Mouse (Mus musculus): Measurements from ENCODE around the gene Mmaa. TPM values are rescaled to one million over a fixed set of nuclear protein-coding genes. Genes with fewer than 3 reads are reported as not detected.

The Mmaa gene
- polyA plus RNA-seq, 1 experiment from 2014 or later, result 7.2 TPM

GRCm38 (mm10) chr8:79293841-79294240, 896 bp downstream of the Mmaa start:
- peak overlapping the region; percentile 60 for H3K4me3 ChIP-seq (ENCODE audit: low read depth, low read length)
- H3K27ac ChIP-seq (ENCODE audit: low read depth, low read length), result no peak overlapping the region
- H3K9me3 ChIP-seq (ENCODE audit: control insufficient read depth), result no peaks in the 10 kb centered on the region
- ATAC-seq, result no peak
- WGBS, result 34% methylated on average over 3 of the region's 3 CpGs
- no peak for TF ChIP-seq CTCF (IDR thresholded peaks at IDR 0.05; ENCODE audit: low read depth)
- H3K4me1 ChIP-seq (replicated peaks; ENCODE audit: control insufficient read depth, insufficient read depth, low read length), result 0 out of 2 replicates have a peak, but pooled peaks cover 3% of the 10 kb centered on the region
- H3K9ac ChIP-seq (ENCODE audit: low read depth, low read length), result no peak overlapping the region; the same call in 1 of the 2 replicates
- no peaks in the 10 kb centered on the region for H3K36me3 ChIP-seq (ENCODE audit: control insufficient read depth, insufficient read depth)
- peak overlapping the region; percentile 75 for H3K4me2 ChIP-seq (replicated peaks; ENCODE audit: low read depth)
- no peaks in the 10 kb centered on the region for H3K27me3 ChIP-seq (replicated peaks; ENCODE audit: control insufficient read depth, insufficient read depth, low read length)

GRCm38 (mm10) chr8:79292712-79293264, 1.9 kb downstream of the Mmaa start:
- TF ChIP-seq CTCF (IDR thresholded peaks at IDR 0.05; ENCODE audit: low read depth), result no peak
- WGBS, result 67% methylated on average over 3 of the region's 3 CpGs
- Histone ChIP-seq H3K27ac (ENCODE audit: low read depth, low read length) (no peak overlapping the region), H3K27me3 (replicated peaks; ENCODE audit: control insufficient read depth, insufficient read depth, low read length) (no peaks in the 10 kb centered on the region), H3K9me3 (ENCODE audit: control insufficient read depth) (no peaks in the 10 kb centered on the region), H3K4me3 (ENCODE audit: low read depth, low read length) (no peak overlapping the region), H3K36me3 (ENCODE audit: control insufficient read depth, insufficient read depth) (no peaks in the 10 kb centered on the region), H3K4me2 (replicated peaks; ENCODE audit: low read depth) (no peak overlapping the region), H3K4me1 (replicated peaks; ENCODE audit: control insufficient read depth, insufficient read depth, low read length) (0 out of 2 replicates have a peak, but pooled peaks cover 3% of the 10 kb centered on the region), H3K9ac (ENCODE audit: low read depth, low read length) (no peak overlapping the region)
- ATAC-seq, result no peak

DNA sequence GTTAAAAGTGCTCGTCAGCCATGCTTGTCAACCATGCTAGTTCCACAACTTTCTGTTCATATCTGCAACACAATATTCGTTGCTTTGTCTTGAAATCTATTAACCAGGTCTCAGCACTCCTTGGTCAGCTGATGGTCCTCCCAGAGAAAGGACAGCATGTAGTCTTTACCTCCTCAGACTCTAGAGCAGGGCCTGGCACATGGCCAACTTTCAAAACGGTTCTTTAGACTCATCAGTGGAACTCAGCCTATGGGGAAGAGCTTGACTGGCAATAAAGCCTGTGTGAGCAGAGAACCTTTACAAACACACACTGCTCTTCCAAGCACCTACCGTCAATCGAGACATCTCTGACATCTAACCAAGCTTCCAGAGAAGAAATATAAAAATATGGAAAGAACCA, 5.1 kb downstream of the Mmaa start:
- H3K4me1 ChIP-seq (replicated peaks; ENCODE audit: control insufficient read depth, insufficient read depth, low read length), result 0 out of 2 replicates have a peak, but pooled peaks cover 3% of the 10 kb centered on the region
- no peak for TF ChIP-seq CTCF (IDR thresholded peaks at IDR 0.05; ENCODE audit: low read depth)
- H3K36me3 ChIP-seq (ENCODE audit: control insufficient read depth, insufficient read depth), result no peaks in the 10 kb centered on the region
- H3K27ac ChIP-seq (ENCODE audit: low read depth, low read length), result no peak overlapping the region
- H3K4me3 ChIP-seq (ENCODE audit: low read depth, low read length), result no peak overlapping the region
- no peak overlapping the region for H3K9ac ChIP-seq (ENCODE audit: low read depth, low read length)
- ATAC-seq, result no peak
- no peaks in the 10 kb centered on the region for H3K27me3 ChIP-seq (replicated peaks; ENCODE audit: control insufficient read depth, insufficient read depth, low read length)
- WGBS, result 61% methylated on average over 5 of the region's 5 CpGs
- H3K9me3 ChIP-seq (ENCODE audit: control insufficient read depth), result no peaks in the 10 kb centered on the region
- H3K4me2 ChIP-seq (replicated peaks; ENCODE audit: low read depth), result no peak overlapping the region

DNA sequence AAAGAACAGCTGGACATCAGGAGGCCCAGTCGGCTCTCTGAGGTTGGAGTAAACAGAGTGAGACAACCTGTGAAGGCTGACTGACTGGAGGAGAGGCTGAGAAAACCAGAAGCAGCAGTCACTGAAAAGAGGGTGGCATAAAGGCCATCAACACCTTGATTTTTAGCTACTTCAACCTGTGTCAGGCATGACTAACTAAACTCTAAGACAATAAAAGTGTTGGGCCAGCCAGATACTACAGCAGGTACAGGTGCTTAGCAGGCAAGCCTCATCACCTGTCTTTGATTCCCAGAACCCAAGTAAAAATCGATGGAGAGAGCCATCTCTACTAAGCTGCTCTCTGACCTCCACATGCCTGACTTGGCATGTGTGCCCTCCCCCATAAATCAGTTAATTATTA, 6.1 kb downstream of the Mmaa start:
- Histone ChIP-seq H3K4me2 (replicated peaks; ENCODE audit: low read depth) (no peak overlapping the region), H3K9me3 (ENCODE audit: control insufficient read depth) (no peaks in the 10 kb centered on the region), H3K27ac (ENCODE audit: low read depth, low read length) (no peak overlapping the region), H3K4me1 (replicated peaks; ENCODE audit: control insufficient read depth, insufficient read depth, low read length) (0 out of 2 replicates have a peak, but pooled peaks cover 3% of the 10 kb centered on the region), H3K4me3 (ENCODE audit: low read depth, low read length) (no peak overlapping the region), H3K27me3 (replicated peaks; ENCODE audit: control insufficient read depth, insufficient read depth, low read length) (no peaks in the 10 kb centered on the region), H3K36me3 (ENCODE audit: control insufficient read depth, insufficient read depth) (no peaks in the 10 kb centered on the region), H3K9ac (ENCODE audit: low read depth, low read length) (no peak overlapping the region)
- WGBS, result 49% methylated on average over 2 of the region's 2 CpGs
- no peak for TF ChIP-seq CTCF (IDR thresholded peaks at IDR 0.05; ENCODE audit: low read depth)
- ATAC-seq, result no peak; the same call in 1 of the 2 replicates

DNA sequence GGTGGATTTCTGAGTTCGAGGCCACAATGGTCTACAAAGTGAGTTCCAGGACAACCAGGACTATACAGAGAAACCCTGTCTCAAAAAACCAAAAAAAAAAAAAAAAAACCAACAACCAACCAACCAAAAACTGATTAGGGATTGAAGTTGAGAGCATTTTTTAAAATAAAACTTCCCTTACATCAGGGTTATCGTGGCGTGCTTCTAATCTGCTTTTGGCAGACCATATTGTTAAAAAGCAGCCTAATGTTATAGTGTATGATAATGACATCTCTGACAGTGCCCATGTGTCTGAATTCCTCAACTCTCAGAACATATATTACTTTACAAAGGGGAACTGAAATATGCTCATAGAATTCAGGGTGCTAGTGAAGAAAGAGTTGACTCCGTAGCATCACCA, 6.5 kb downstream of the Mmaa start:
- Histone ChIP-seq H3K9me3 (ENCODE audit: control insufficient read depth) (no peaks in the 10 kb centered on the region), H3K36me3 (ENCODE audit: control insufficient read depth, insufficient read depth) (no peaks in the 10 kb centered on the region), H3K4me1 (replicated peaks; ENCODE audit: control insufficient read depth, insufficient read depth, low read length) (no peaks in the 10 kb centered on the region), H3K27ac (ENCODE audit: low read depth, low read length) (no peak overlapping the region), H3K9ac (ENCODE audit: low read depth, low read length) (no peak overlapping the region), H3K4me2 (replicated peaks; ENCODE audit: low read depth) (no peak overlapping the region), H3K27me3 (replicated peaks; ENCODE audit: control insufficient read depth, insufficient read depth, low read length) (no peaks in the 10 kb centered on the region), H3K4me3 (ENCODE audit: low read depth, low read length) (no peak overlapping the region)
- no peak for TF ChIP-seq CTCF (IDR thresholded peaks at IDR 0.05; ENCODE audit: low read depth)
- 96% methylated on average over 4 of the region's 4 CpGs for WGBS
- no peak for ATAC-seq

DNA sequence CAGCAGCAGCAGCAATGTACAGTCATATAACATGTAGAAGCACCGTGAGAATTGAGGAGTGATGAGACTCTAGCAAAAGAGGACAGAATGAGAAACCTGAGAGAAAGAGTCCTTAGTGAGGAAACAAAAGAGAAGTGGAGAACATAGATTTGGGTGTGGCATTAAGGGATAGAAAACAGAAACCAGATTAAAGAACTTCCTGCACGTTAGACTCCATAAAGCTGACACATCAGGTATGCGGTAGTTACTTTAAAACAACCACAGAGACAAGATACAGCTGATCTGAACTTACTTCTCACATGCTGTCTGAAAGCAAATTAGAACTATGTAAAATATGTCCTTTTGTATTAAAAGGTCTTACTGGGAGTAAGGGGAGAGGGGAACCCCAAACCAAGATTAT, 8.3 kb downstream of the Mmaa start:
- no peak for TF ChIP-seq CTCF (IDR thresholded peaks at IDR 0.05; ENCODE audit: low read depth)
- Histone ChIP-seq H3K4me3 (ENCODE audit: low read depth, low read length) (no peak overlapping the region), H3K4me1 (replicated peaks; ENCODE audit: control insufficient read depth, insufficient read depth, low read length) (no peaks in the 10 kb centered on the region), H3K27ac (ENCODE audit: low read depth, low read length) (no peak overlapping the region), H3K36me3 (ENCODE audit: control insufficient read depth, insufficient read depth) (peaks cover 4% of the 10 kb centered on the region; the same call in 1 of the 2 replicates), H3K9me3 (ENCODE audit: control insufficient read depth) (no peaks in the 10 kb centered on the region), H3K4me2 (replicated peaks; ENCODE audit: low read depth) (no peak overlapping the region), H3K9ac (ENCODE audit: low read depth, low read length) (no peak overlapping the region), H3K27me3 (replicated peaks; ENCODE audit: control insufficient read depth, insufficient read depth, low read length) (no peaks in the 10 kb centered on the region)
- WGBS, result 62% methylated on average over 3 of the region's 3 CpGs
- no peak for ATAC-seq
